Mouse (Mus musculus): ENCODE measurements around the gene Esrra.

GRCm38 (mm10) chr19:6912205-6912970 is 9.2 kb downstream of the Esrra start:
- no peak for TF ChIP-seq GATA1 (IDR thresholded peaks at IDR 0.05; ENCODE audit: low read length)
- TF ChIP-seq TAL1 (IDR thresholded peaks at IDR 0.05; ENCODE audit: low read length), result no peak

Data from erythroblast, embryonic 14.5 days (primary cell).